In genomic region chr7:109082269-109083112, GRCm38 (mm10) we compare ENCODE assay signal across 8 mouse cellular contexts. TPM values are rescaled to one million over a fixed set of nuclear protein-coding genes. Genes with fewer than 3 reads are reported as not detected.
DNase-seq lines count a peak whose midpoint lies in the region; ATAC-seq lines count a peak whose summit lies in the region.

No protein-coding gene starts in this region.

- WGBS in heart, embryonic 11.5 days (ENCODE audit: insufficient replicate concordance) = 24% methylated on average over 12 of the region's 12 CpGs
- WGBS in midbrain, embryonic 12.5 days = 13% methylated on average over 12 of the region's 12 CpGs

- H3K9me3 ChIP-seq in heart, embryonic 11.5 days (replicated peaks; ENCODE audit: control insufficient read depth, low read length) = no peaks in the 10 kb centered on the region
- no peaks in the 10 kb centered on the region for H3K9me3 ChIP-seq in midbrain, embryonic 12.5 days

- intact Hi-C loops in heart, postnatal 25 days (cut with DNase I) = no loop called here

- 0 out of 2 replicates have a peak overlapping the region, but pooled peaks have one; percentile 39 for H3K9ac ChIP-seq in heart, embryonic 11.5 days (ENCODE audit: low read depth, low read length)
- H3K9ac ChIP-seq in midbrain, embryonic 12.5 days (replicated peaks) = peak overlapping the region; percentile 67

- H3K4me1 ChIP-seq in heart, embryonic 11.5 days (ENCODE audit: control insufficient read depth, insufficient read depth, low read length) = peaks cover 3% of the 10 kb centered on the region; the same call in 1 of the 2 replicates
- peaks cover 13% of the 10 kb centered on the region for H3K4me1 ChIP-seq in midbrain, embryonic 12.5 days

- peaks cover 9% of the 10 kb centered on the region for H3K27me3 ChIP-seq in heart, embryonic 11.5 days (ENCODE audit: control insufficient read depth, insufficient read depth, low read length)
- H3K27me3 ChIP-seq in midbrain, embryonic 12.5 days = peaks cover 10% of the 10 kb centered on the region

- H3K27ac ChIP-seq in heart, embryonic 11.5 days (ENCODE audit: low read depth, low read length) = no peak overlapping the region
- peak overlapping the region; percentile 54; the same call in 1 of the 2 replicates for H3K27ac ChIP-seq in midbrain, embryonic 12.5 days (replicated peaks)

- H3K4me2 ChIP-seq in heart, embryonic 11.5 days = peak overlapping the region; percentile 84
- peak overlapping the region; percentile 69 for H3K4me2 ChIP-seq in midbrain, embryonic 12.5 days (replicated peaks)

- ATAC-seq in heart, embryonic 11.5 days (replicated peaks; ENCODE audit: insufficient number of reproducible peaks, low FRiP score, low TSS enrichment) = no peak
- ATAC-seq in midbrain, embryonic 12.5 days (ENCODE audit: low FRiP score, low read depth) = no peak; the same call in 1 of the 2 replicates

- H3K36me3 ChIP-seq in heart, embryonic 11.5 days (ENCODE audit: control insufficient read depth, insufficient read depth, low read length) = no peaks in the 10 kb centered on the region
- H3K36me3 ChIP-seq in midbrain, embryonic 12.5 days = no peaks in the 10 kb centered on the region

- peak overlapping the region; percentile 53 for H3K4me3 ChIP-seq in heart, embryonic 11.5 days (ENCODE audit: low read depth, low read length)
- peak overlapping the region; percentile 81 for H3K4me3 ChIP-seq in midbrain, embryonic 12.5 days

- DNase-seq in heart, adult 11 months = peak; percentile 39
- DNase-seq in heart, postnatal 25 days (ENCODE audit: low spot score) = no peak
- DNase-seq in c-Kit-positive CD71-positive TER-119-negative erythroid progenitor cells, embryonic 14.5 days (ENCODE audit: low read depth) = peak; percentile 53
- peak; percentile 69 for DNase-seq in kidney, postnatal 10 days
- DNase-seq in frontal cortex, postnatal 10 days (ENCODE audit: low spot score in 2 of 2) = no peak
- DNase-seq in right cerebral cortex, postnatal 25 days = no peak

RNA-seq across cellular contexts. Expression of gene Ric3, which starts 0.6 kb away (rescaled TPM):
- under 1 TPM; 0.70 to 0.89 TPM for total RNA-seq in heart, postnatal 25 days (2021)
- 1.7 and 1.9 TPM in 2 replicates for polyA plus RNA-seq in heart, embryonic 11.5 days (2014; fragmentation: Nextera tagmentation; extraction: Ambion mirVana)
- 29.5 and 30.4 TPM in 2 replicates for polyA plus RNA-seq in midbrain, embryonic 12.5 days (2016; fragmentation: Nextera tagmentation; extraction: Ambion mirVana)

Comparison
In these comparisons a context has a peak if more than half of its experiments do, and no peak if none do; other contexts are left out.
1. DNase-seq: peak in heart, adult 11 months (single experiment), c-Kit-positive CD71-positive TER-119-negative erythroid progenitor cells, embryonic 14.5 days (single experiment) and kidney, postnatal 10 days (single experiment); none in heart, postnatal 25 days (single experiment), frontal cortex, postnatal 10 days (0 of 2) and right cerebral cortex, postnatal 25 days (single experiment).
2. RNA of gene Ric3, which starts 0.6 kb away (polyA plus RNA-seq): 29.5 to 30.4 TPM in midbrain, embryonic 12.5 days; 1.7 to 1.9 TPM in heart, embryonic 11.5 days; every median in the first group is over 10 times any median in the second.